Mouse (Mus musculus) G1E-ER4 (cell line): ENCODE data around the gene Praf2. TPM values are rescaled to one million over a fixed set of nuclear protein-coding genes. Genes with fewer than 3 reads are reported as not detected.

Experiments
- GATA1 ChIP-seq: IDR thresholded peaks from one replicate; pipeline ENCODE4 v1.8.0; 2012; ENCODE audit warnings: low read length, inconsistent platforms
- polyA plus RNA-seq: library from polyadenylated mRNA; stranded (reverse); fragments of >175 nt; gene quantifications from 2 replicates; pipeline ENCODE4 v1.2.3, GENCODE M21; 2012

Praf2 gene
- polyA plus RNA-seq, 1 experiment: 9.2 TPM

DNA sequence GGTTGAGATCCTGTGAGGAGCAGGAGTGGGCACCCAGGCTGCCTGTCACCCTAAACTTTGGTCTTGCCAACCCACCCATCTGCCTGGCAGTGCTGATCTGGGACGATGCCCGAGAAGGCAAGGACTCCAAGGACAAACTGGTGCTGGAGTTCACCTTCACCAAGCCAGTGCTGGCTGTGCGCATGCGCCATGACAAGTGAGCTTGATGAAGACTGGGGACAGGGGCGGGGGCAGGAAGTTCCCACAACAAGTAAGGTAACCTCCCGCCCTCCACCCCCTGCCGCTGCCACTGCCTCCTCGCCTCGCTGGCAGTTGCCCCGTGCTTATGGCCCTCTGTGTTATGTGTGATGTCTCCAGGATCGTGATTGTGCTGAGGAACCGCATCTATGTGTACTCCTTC lies 2.4 kb upstream of the Praf2 start:
- no peak for TF ChIP-seq GATA1

DNA sequence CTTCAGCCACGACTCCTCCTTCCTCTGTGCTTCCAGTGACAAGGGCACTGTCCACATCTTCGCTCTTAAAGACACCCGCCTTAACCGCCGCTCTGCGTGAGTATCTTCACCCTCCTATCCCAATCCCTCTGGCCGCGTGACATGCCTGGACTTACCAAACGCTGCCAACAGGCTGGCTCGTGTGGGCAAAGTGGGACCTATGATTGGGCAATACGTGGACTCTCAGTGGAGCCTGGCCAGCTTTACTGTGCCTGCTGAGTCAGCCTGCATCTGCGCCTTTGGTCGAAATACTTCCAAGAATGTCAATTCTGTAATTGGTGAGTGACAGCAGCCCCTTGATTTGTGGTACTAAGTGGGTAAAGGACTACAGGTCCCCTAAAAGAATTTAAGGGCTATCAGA lies 1.1 kb upstream of the Praf2 start:
- no peak for TF ChIP-seq GATA1

DNA sequence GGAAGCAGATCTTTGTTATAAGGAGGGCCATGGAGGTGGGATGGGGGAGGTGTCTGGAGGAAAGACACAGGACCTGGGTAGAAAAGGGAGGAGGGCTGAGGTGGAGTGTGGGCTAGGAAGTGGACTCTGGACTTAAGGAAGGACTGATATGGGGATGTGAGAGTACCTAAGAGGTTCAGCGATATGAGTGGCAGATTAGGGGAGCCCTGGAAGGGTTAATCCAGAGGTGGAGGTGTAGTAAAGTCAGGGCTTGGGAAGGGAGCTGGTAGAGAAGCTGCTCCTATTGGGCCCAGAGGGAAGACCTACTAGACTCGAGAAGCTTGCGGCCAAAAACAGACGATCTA lies 655 bp downstream of the Praf2 start:
- no peak for TF ChIP-seq GATA1

DNA sequence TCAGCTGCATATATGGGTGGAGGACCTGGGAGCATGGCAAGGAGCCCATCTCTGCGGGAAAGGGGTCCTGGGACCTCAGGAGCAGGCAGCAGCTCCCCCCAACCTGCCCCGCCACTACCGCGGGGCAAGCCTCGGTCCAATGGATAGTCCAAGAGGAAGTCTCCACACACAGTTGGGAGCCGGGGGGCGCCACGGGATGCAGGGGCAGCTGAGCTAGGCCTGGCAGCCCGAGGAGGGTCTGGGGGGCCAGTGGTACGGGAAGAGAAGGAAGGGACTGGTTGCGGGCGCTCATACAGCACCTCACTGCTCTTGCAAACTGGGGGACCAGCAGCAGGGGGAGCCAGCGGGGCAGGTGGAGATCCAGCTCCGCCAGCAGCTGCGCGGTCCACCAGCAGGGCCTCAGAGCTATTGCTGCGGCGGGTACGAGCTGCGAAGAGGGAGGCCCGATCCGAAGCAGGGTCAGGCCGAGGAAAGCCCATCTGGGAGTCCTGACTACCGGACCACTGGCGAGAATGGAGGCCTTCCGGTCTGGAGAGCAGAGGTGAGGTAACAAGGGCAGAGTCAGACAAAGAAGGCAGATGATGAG lies 5.4 kb downstream of the Praf2 start:
- TF ChIP-seq GATA1: no peak

DNA sequence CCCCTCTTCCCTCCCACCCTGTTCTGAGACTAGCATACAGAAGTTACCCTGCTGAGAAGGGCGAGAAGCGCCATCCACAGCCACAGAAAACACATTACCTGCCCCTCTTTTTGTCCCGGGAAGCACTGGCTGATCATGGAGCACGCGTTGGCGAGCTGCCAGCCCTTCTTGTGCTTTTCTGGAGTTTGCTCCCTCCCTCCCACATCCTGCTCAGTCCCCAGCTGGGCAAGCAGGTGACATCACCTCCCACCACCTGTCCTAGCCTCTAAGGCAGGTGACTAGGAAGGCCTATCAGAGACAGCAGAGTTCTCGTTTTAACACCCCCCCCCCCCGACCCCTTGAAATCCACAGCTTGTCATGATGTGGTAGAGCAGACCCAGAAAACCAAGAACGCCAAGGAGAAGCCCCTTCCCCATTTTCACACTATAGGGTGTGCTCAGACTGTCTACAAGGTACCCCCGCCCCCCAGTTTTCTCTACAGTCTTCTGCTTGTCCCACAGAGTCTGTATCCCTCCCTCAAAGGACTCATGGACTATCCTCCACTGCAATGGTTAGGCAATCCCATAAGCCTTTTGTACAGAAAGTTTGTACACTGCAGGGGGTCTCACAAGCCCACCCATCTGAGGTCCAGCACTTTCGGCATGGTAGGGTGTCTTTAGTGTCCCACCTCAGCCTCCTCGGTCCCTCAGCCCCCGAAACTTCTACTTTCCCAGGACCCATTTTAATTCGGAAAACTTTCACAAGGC lies 11.3 kb downstream of the Praf2 start:
- TF ChIP-seq GATA1: no peak

DNA sequence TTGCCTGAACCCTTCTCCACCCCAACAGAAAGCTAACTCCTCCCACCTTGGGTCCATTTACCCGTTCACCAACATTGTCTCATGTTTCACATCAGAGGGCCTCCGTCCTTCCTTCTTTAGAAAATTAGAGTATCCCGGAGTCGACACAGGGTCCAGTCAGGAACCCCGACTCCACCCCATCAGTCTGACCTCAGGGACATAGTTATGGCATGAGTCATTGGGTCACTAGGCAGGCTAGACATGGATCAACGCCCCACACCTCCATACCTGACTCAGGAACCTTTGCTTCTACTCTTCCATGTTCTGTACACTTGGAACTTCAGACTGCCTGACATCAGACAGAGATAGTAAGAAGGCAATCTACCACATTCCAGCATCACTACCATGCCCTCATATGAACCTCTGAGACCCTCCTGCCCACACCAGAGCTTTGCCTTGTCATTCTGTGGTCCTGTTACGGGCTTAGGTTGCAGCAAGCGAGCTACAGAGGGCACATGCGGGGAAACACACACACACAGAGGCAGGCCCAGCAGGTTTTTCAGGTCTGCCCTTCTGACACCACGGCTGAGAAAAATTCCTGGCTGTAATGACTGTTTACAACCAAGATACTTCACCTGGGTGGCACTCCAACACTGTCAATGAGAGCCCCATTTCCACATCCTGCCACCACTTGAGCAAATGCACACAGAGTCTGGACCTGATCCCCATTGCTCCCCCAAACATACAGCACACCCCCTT lies 12.0 kb downstream of the Praf2 start:
- no peak for TF ChIP-seq GATA1

DNA sequence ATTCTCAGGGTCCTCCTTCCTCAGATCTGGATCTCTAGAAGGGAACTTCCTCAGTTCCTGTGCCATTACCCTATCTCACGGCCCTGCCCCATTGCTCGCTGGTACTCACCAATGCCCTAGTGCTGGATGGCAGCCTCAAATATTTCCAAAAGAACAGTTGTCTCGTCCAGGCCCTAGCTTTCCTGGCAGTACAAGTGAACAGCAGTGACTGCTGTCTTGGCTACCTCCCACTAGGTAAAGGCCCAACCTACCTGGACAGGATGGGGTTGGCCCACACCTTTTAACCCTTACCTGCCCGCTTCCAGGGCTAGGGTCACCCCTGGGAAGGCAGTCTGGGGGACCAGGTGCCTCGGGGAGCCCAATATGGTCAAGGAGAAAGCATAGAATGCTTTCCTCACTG lies 12.9 kb downstream of the Praf2 start:
- no peak for TF ChIP-seq GATA1

DNA sequence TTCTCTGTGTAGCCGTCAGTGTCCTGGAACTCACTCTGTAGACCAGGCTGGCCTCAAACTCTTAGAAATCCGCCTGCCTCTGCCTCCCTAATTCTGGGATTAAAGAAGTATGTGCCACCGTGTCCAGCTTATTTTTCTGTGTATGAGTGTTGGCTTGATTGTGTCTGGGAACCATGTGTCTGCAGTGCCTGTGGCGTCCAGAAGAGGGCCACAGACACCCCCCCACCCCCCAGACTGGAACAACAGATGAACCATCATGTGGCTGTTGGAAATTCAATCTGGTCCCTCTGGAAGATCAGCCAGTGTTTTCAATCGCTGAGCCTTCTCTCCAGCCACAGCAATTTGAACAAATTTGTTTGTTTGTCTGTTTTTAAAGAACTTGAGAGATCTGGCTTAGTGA lies 15.2 kb downstream of the Praf2 start:
- TF ChIP-seq GATA1: no peak

DNA sequence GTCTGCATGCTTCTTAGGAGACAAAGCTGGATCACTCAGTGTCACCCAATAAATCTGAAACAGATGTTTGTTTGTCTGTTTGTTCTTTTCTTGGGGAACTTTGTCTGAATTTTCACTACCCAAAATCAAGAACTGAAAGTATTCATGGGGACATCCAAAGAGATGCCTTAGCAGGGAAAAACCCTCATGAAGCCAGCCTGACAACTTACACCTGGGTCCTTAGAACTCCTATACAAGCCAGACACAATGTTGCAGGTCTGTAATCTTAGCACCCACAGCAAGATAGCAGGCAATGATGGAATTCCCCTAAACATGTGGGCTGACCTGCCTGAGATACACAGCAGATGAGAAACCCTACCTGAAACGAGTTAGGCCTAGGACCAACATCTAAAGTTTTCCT lies 16.7 kb downstream of the Praf2 start:
- no peak for TF ChIP-seq GATA1

DNA sequence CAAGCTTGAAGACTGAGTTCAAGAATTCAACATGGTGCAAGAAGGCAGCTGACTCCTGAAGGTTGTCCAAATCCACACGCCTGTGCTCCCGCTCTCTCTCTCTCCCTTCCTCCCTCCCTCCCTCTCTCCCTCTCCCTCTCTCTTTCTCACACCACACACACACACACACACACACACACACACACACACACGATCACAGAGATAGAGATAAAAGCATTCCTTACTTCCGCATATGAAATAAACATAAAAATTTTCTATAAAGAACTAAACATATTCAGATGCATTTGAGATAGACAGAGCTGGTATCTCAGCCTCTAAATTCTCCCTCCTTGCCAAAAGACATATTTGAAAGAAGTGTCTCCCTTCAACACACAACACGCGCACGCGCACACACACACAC lies 17.2 kb downstream of the Praf2 start:
- TF ChIP-seq GATA1: no peak

DNA sequence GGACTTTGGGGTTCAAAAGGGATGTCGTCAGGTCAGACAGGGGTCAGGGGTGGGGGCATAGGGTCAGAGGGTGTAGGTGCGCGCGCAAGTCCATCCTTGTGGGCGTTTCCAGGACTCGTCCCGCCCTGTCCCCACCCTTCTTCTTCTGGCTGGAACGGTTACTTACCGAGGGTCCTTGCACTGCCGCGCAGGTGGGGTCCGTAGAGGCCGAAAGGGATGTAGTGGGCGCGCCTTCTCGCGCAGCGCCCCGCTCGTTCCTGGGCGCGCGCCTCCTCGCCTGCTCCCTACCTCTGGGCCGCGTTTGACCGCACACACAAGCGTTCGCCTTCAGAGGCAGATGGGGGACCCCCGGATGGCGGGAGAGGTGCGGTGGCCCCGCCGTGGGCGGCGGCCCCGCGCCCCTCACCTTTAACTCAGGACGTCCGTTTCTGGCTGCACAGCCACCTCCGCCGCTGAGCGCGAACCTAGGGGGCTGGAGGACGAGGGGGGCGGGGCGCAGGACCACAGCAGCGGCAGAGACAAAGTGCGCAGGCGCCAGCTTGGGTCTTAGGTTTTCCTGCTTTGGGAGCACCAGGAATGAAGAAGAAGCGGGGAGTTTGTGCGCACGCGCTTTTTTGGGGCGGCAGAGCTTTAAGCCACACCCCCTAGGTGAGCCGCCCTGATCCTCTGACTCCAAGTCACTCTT lies 22.3 kb downstream of the Praf2 start, which contains the start of gene Ccdc120:
Gene Ccdc120, minus strand, starts transcription at position 474 of the 685 bp plus-strand sequence.
- no peak for TF ChIP-seq GATA1

DNA sequence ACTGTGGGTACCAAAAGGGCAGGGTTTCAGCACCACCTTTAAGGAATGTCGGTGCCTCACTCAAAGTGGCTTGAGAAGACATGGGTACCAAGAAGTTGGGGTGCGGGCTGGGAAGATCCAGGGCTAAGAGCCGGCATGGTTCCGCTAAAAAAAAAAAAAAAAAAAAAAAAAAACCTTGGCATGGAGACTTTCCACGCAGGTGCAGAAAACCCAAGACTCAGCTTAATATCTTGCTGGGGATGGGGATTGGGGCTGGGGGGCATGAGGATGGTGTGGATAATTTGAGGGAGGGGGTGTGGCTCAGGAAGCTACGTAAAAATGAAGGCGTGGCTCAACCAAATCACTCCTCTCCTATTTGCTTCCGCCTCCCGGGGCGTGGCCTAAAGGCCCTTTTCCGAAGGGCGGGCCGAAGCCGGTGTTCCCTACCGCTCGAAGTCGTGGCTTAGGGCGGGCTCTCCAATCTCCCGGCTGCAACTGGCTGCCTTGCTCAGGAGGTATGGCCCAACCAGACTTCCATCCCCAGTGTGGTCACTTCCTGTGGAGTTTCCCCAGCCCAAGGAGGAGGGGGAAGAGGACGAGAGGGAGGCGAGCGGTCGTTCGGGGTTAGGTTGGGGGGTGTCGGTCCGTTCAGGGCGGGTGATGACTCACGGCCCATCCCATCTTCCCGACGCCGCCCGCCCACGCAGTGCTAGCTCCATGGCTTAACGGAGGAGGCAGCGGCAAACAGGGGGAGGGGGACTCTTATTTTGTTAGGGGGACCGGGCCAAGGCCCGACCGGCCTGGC lies 34.1 kb downstream of the Praf2 start, which contains the start of gene Tfe3:
Gene Tfe3, plus strand, starts transcription at position 424 of the 784 bp plus-strand sequence.
- no peak for TF ChIP-seq GATA1

DNA sequence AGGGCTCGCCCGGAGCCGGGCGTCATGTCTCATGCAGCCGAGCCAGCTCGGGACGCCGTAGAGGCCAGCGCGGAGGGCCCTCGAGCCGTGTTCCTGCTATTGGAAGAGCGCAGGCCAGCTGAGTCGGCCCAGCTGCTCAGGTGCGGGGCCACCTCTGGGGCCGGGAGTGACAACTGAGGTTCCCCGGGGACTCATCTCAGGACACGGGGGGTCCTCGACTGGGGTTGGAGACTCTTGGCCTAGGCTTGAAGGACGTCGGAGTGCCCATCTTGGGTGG lies 34.6 kb downstream of the Praf2 start:
- no peak for TF ChIP-seq GATA1

DNA sequence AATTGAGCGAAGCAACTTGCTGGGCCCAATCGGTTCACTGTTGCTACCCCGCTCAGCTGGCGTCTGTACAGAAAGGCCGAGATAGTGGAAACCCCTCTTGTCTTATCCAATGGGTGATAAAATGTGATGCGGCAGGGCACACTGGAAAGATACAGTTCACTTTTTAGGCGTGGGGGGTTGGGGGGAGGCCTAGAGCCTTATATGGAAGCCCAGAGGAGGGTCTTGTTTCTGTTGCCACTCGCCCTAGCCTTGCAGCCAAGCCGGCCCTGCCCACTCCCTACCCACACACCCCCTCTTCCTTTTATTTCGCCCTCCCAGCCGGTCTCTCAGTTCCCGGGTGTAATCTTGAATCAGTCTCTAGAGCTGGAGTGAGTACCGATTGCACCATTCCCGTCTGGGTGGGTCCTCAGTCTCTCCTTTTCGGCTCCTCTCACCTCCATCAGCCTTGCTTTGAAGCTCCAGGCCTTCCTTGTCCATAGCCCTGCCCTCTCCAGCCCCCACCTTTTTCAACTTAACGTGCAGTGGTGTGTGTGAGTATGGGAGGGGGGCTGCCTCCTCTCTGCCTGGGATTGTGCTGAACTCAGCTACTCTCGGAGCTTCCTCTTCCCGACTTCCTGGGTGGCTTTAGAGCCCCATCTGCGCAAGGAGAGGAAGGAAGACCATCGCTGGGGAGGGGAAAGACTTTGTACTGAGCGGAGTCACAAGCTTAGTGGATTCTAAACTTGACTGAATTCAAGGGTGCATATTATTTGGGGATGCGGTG lies 35.6 kb downstream of the Praf2 start:
- TF ChIP-seq GATA1: no peak
